ENCODE assay signal across 20 mouse cellular contexts in the genomic region with DNA sequence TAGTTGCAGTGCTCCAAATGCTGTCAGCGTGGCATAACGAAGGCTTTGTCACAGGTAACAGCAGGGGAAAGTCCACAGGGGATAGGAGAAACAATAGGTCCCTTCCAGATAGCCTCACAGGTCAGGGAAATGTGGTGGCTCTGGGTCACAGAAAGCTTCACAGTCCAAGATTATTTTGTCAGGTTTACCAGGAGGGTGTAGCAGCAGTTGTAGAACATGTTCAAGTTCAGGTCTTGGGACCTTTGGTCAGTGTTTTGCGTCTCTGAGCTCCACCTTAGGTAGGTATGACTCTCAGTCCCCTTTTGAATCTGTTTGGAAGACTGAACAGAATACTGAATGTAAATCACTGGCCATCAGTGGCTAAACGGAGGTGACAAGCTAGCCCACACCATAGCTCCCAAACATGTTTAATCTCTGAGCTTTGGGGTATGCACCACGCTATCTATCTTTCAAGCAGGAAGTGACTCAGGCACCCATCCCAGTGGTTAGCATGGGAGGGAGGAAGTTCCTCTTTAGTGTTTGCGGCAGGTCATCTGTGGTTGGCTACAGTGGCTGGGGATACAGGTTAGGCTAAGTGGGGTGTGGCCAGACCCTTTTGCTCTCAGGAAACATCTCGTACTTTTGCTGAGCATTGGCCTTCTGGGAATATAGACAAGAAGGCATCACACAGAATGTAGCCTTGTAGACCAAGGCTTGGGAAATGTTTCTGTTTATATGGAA. TPM values are rescaled to one million over a fixed set of nuclear protein-coding genes. Genes with fewer than 3 reads are reported as not detected.
DNase-seq lines count a peak whose midpoint lies in the region; ATAC-seq and TF ChIP-seq lines count a peak whose summit lies in the region.
"Had no signal": no experiment of that assay in that cellular context is flagged by ENCODE, and none has a peak within 500 bp of the region (broad histone marks: within the 10 kb centered on the region; RNA-seq: fewer than 3 reads in every experiment).

No protein-coding gene starts in this region.

- ATAC-seq in liver, embryonic 12.5 days = no peak
- ATAC-seq in CD4-positive, CD25-positive, alpha-beta regulatory T cell, adult 4 months = peak; percentile 49
- ATAC-seq in neutrophil, adult 5-6 weeks (ENCODE audit: extremely low read depth, insufficient number of reproducible peaks, low FRiP score, poor library complexity, severe bottlenecking) = peak; percentile 73
- ATAC-seq: hindbrain, postnatal 0 days had no signal

- no peak overlapping the region for H3K4me3 ChIP-seq in liver, embryonic 12.5 days
- no peak overlapping the region for H3K4me3 ChIP-seq in liver, adult 2 months (ENCODE audit: insufficient read depth, low read depth, low read length)
- no peak overlapping the region for H3K4me3 ChIP-seq in limb, embryonic 10.5 days
- H3K4me3 ChIP-seq: embryonic facial prominence, embryonic 12.5 days; forebrain, embryonic 12.5 days had no signal

- no peak for TF ChIP-seq POLR2A in liver, adult 2 months (IDR thresholded peaks at IDR 0.05; ENCODE audit: extremely low read depth, insufficient read depth, low read length)

- no peak overlapping the region for H3K27ac ChIP-seq in liver, embryonic 12.5 days
- H3K27ac ChIP-seq in liver, adult 2 months (replicated peaks; ENCODE audit: insufficient read depth, low read depth, low read length) = no peak overlapping the region
- H3K27ac ChIP-seq in limb, embryonic 10.5 days = no peak overlapping the region
- H3K27ac ChIP-seq: embryonic facial prominence, embryonic 12.5 days; forebrain, embryonic 12.5 days; hindbrain, postnatal 0 days; liver, embryonic 14.5 days had no signal

- DNase-seq in liver = peak; percentile 19
- peak; percentile 21 for DNase-seq in liver, adult 2 months (ENCODE audit: extremely low read depth, low read depth, low spot score)
- DNase-seq in testis, postnatal 14 days (ENCODE audit: low spot score) = no peak
- no peak for DNase-seq in right cerebral cortex, postnatal 14 days
- DNase-seq in limb, embryonic 10.5 days (ENCODE audit: low spot score) = no peak
- DNase-seq: kidney, postnatal 14 days; midbrain, embryonic 14.5 days; right cerebral cortex, postnatal 4 days; thymus, adult 18-20 months had no signal

- no peak for TF ChIP-seq CTCF in liver, adult 2 months (IDR thresholded peaks at IDR 0.05; ENCODE audit: low read depth, low read length)

- H3K27me3 ChIP-seq in liver, embryonic 12.5 days (replicated peaks) = peaks cover 7% of the 10 kb centered on the region
- no peaks in the 10 kb centered on the region for H3K27me3 ChIP-seq in liver, adult 2 months (ENCODE audit: control insufficient read depth, insufficient read depth, low read length)
- H3K27me3 ChIP-seq in limb, embryonic 10.5 days (ENCODE audit: low read depth, poor library complexity, severe bottlenecking) = no peaks in the 10 kb centered on the region
- H3K27me3 ChIP-seq: embryonic facial prominence, embryonic 12.5 days; forebrain, embryonic 12.5 days had no signal

- H3K4me2 ChIP-seq in liver, embryonic 12.5 days = no peak overlapping the region
- H3K4me2 ChIP-seq: embryonic facial prominence, embryonic 12.5 days; forebrain, embryonic 12.5 days had no signal

- H3K79me2 ChIP-seq in liver, adult 2 months (ENCODE audit: control insufficient read depth, insufficient read depth, low read length) = no peaks in the 10 kb centered on the region

- 0 out of 2 replicates have a peak, but pooled peaks cover 12% of the 10 kb centered on the region for H3K4me1 ChIP-seq in liver, embryonic 12.5 days
- peaks cover 13% of the 10 kb centered on the region; the same call in 1 of the 2 replicates for H3K4me1 ChIP-seq in liver, adult 2 months (ENCODE audit: control insufficient read depth, insufficient read depth, low read length)
- H3K4me1 ChIP-seq in limb, embryonic 10.5 days = peaks cover 4% of the 10 kb centered on the region; the same call in 1 of the 2 replicates
- H3K4me1 ChIP-seq: embryonic facial prominence, embryonic 12.5 days; forebrain, embryonic 12.5 days had no signal

- H3K9ac ChIP-seq in liver, embryonic 12.5 days = no peak overlapping the region
- H3K9ac ChIP-seq in liver, adult 2 months (ENCODE audit: low read depth, low read length) = no peak overlapping the region
- H3K9ac ChIP-seq: embryonic facial prominence, embryonic 12.5 days; forebrain, embryonic 12.5 days; liver, embryonic 14.5 days had no signal

- no peaks in the 10 kb centered on the region for H3K36me3 ChIP-seq in liver, embryonic 12.5 days
- H3K36me3 ChIP-seq in liver, adult 2 months (ENCODE audit: control insufficient read depth, insufficient read depth, low read length) = no peaks in the 10 kb centered on the region
- H3K36me3 ChIP-seq in limb, embryonic 10.5 days = no peaks in the 10 kb centered on the region
- H3K36me3 ChIP-seq: embryonic facial prominence, embryonic 12.5 days; forebrain, embryonic 12.5 days had no signal

- no peaks in the 10 kb centered on the region for H3K9me3 ChIP-seq in liver, embryonic 12.5 days (replicated peaks)
- no peaks in the 10 kb centered on the region for H3K9me3 ChIP-seq in limb, embryonic 10.5 days (replicated peaks)
- H3K9me3 ChIP-seq: forebrain, embryonic 12.5 days had no signal

- WGBS in liver, embryonic 12.5 days (ENCODE audit: insufficient replicate concordance) = 33% methylated on average over 7 of the region's 7 CpGs
- WGBS in liver, adult 2 months = 71% methylated on average over 7 of the region's 7 CpGs
- 81% methylated on average over 7 of the region's 7 CpGs for WGBS in limb, embryonic 10.5 days

RNA-seq across cellular contexts. Expression of gene Mprip, which starts 24.2 kb away (rescaled TPM):
- 36.4 and 38.5 TPM in 2 replicates for polyA plus RNA-seq in liver, embryonic 12.5 days (2016; fragmentation: Nextera tagmentation; extraction: Ambion mirVana)
- 10 to 100 TPM; 21.3 to 29.6 TPM for polyA plus RNA-seq in CD4-positive, CD25-positive, alpha-beta regulatory T cell, adult 4 months (2017; shearing (Covaris generic))
- total RNA-seq in liver, adult 2 months (2014; rRNA removed) = 29.0 and 32.6 TPM in 2 replicates
- 36.7 and 58.4 TPM in 2 replicates for polyA plus RNA-seq in liver, adult 2 months (2012; rRNA removed)
- total RNA-seq in neutrophil, adult 5-6 weeks (2017) = 71.6 and 72.9 TPM in 2 replicates
- polyA plus RNA-seq in limb, embryonic 10.5 days (2016; fragmentation: Nextera tagmentation; extraction: Ambion mirVana) = 52.3 and 62.9 TPM in 2 replicates

RNA-seq across cellular contexts. Expression of gene Olfr223, which starts 43.8 kb away (rescaled TPM):
- not detected in 2 replicates for polyA plus RNA-seq in liver, embryonic 12.5 days (2016; fragmentation: Nextera tagmentation; extraction: Ambion mirVana)
- polyA plus RNA-seq in CD4-positive, CD25-positive, alpha-beta regulatory T cell, adult 4 months (2017; shearing (Covaris generic)) = not detected
- not detected in 2 replicates for total RNA-seq in liver, adult 2 months (2014; rRNA removed)
- not detected in 2 replicates for polyA plus RNA-seq in liver, adult 2 months (2012; rRNA removed)
- total RNA-seq in neutrophil, adult 5-6 weeks (2017) = not detected in 2 replicates
- polyA plus RNA-seq in limb, embryonic 10.5 days (2016; fragmentation: Nextera tagmentation; extraction: Ambion mirVana) = not detected in 2 replicates
- total RNA-seq: gastrocnemius, adult 8-10 months; hindbrain, postnatal 0 days; left cerebral cortex, adult 18-20 months had no signal
- polyA plus RNA-seq: cerebellum, adult 2 months; embryonic facial prominence, embryonic 12.5 days; forebrain, embryonic 12.5 days; heart, embryonic 14.5 days; hindbrain, postnatal 0 days; liver, embryonic 14.5 days; midbrain, embryonic 14.5 days had no signal

Comparison
In these comparisons a context has a peak if more than half of its experiments do, and no peak if none do; other contexts are left out.
1. DNase-seq: peak in liver (single experiment) and liver, adult 2 months (single experiment); none in testis, postnatal 14 days (single experiment), right cerebral cortex, postnatal 14 days (single experiment) and limb, embryonic 10.5 days (single experiment).